Mouse (Mus musculus) inflammation-experienced regulatory T-cells (primary cell): ENCODE measurements around the gene Bmp8a. TPM values are rescaled to one million over a fixed set of nuclear protein-coding genes. Genes with fewer than 3 reads are reported as not detected.

Source experiments
- polyA plus RNA-seq, 2 experiments: library from polyadenylated mRNA; unstranded; fragments of 100-300 nt; shearing (Covaris generic); gene quantifications; one replicate each; pipeline ENCODE4 v1.2.1; 2017

The Bmp8a gene
- not detected for polyA plus RNA-seq

GRCm38 (mm10) chr4:123342642-123343470 is at the start of gene Bmp8a:
TSS of gene Bmp8a (minus strand) at chr4:123343252.

GRCm38 (mm10) chr4:123323534-123323933 is 19.5 kb downstream of the Bmp8a start, which contains the start of gene Oxct2a:
TSS of gene Oxct2a (minus strand) at chr4:123323634.

Other genes with a start within 250 kb of the Bmp8a start
- under 1 TPM; 0.08 to 0.16 TPM for gene Bmp8b, start 238.1 kb downstream of the Bmp8a start, polyA plus RNA-seq
- not detected for gene Oxct2b, start 227.0 kb downstream of the Bmp8a start, polyA plus RNA-seq
- gene Ppie, start 203.3 kb downstream of the Bmp8a start, polyA plus RNA-seq = 100 to 1,000 TPM in 1 of 2 experiments, 10 to 100 TPM in 1; 82.9 to 100 TPM
- 1 to 10 TPM in 1 of 2 experiments, under 1 TPM in 1; 0.30 to 3.6 TPM for gene Hpcal4, start 160.0 kb downstream of the Bmp8a start, polyA plus RNA-seq
- under 1 TPM in 1 of 2 experiments, not detected in 1; 0.31 TPM for gene Nt5c1a, start 141.7 kb downstream of the Bmp8a start, polyA plus RNA-seq
- gene Heyl, start 109.7 kb downstream of the Bmp8a start, polyA plus RNA-seq = under 1 TPM in 1 of 2 experiments, not detected in 1; 0.29 TPM
- gene Pabpc4, start 80.9 kb downstream of the Bmp8a start, polyA plus RNA-seq = 10 to 100 TPM in 1 of 2 experiments, 1 to 10 TPM in 1; 9.5 to 12.5 TPM
- not detected for gene Oxct2a, start 19.6 kb downstream of the Bmp8a start, polyA plus RNA-seq